Mouse (Mus musculus) gastrocnemius, postnatal 10 days (tissue): ENCODE data around the gene Pusl1. TPM values are rescaled to one million over a fixed set of nuclear protein-coding genes. Genes with fewer than 3 reads are reported as not detected.
A peak's percentile ranks its signal among the peaks of the same experiment; 100 is the strongest.

Source experiments
- DNase-seq: peaks from one replicate; pipeline ENCODE4 v3.0.0; 2021; ENCODE audit warnings: mixed read lengths
- long read RNA-seq, 2 experiments: library from polyadenylated mRNA; stranded (forward); transcript quantifications; one replicate each; pipeline ENCODE4 v2.0.0; 2021
- total RNA-seq, 2 experiments: library from RNA; stranded (reverse); gene quantifications; 2 replicates each; pipeline ENCODE4 v1.2.3; 2021

Pusl1 gene
- total RNA-seq, result 10 to 100 TPM; 16.9 to 23.6 TPM
- long read RNA-seq, experiment 1, transcript Pusl1-201 (8 exons, 1,243 nt), result major isoform, 7 of 28 reads
- long read RNA-seq, experiment 1, partial matches to known transcripts, result 6 of 28 reads
- long read RNA-seq, experiment 1, other reads (novel, unspliced or antisense), result 13 of 28 reads
- long read RNA-seq, experiment 2, partial matches to known transcripts, result 2 of 13 reads
- long read RNA-seq, experiment 2, other reads (novel, unspliced or antisense), result 8 of 13 reads

DNA sequence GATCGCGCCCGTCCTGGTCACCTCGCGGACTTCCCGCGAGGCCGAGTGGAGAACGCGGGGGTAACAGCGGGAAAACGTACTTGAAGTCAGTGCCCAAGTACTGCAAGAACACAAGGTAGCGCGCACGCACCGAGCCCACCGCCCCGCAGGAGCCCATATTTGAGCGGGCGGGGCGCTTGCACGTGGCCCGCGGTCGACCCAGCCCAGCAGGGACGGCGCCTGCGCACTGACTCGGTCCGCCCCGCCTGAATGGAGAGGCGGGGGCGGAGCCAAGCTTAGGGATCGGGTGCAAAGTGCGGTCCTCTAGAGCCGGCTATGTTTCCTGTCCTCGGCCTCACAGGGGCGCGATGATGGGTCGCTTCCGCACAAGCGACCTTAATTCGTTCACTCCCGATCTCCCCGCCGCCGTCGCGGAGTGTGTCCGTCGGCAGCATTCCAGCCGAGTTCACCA lies at the start of gene Pusl1, which contains the start of gene Acap3:
TSS of gene Pusl1 (minus strand) at position 231 of the 451 bp plus-strand sequence.
TSS of gene Acap3 (plus strand) at position 272 of the 451 bp plus-strand sequence.
- peak; percentile 99 for DNase-seq

DNA sequence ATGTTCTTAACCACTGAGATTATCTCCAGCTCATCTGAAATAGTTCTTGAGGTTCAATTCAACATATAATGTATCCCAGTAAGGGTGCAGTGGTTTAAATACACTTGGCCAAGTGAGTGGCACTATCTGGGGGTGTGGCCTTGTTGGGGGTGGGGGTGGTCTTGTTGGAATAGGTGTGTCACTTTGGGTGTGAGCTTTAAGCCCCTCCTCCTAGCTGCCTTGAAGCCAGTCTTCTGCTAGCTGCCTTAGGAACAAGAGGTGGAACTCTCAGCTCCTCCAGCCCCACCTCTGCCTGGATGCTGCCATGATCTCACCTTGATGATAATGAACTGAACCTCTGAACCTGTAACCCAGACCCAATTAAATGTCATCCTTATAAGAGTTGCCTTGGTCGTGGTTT lies 40.5 kb upstream of the Pusl1 start:
- DNase-seq, result no peak

DNA sequence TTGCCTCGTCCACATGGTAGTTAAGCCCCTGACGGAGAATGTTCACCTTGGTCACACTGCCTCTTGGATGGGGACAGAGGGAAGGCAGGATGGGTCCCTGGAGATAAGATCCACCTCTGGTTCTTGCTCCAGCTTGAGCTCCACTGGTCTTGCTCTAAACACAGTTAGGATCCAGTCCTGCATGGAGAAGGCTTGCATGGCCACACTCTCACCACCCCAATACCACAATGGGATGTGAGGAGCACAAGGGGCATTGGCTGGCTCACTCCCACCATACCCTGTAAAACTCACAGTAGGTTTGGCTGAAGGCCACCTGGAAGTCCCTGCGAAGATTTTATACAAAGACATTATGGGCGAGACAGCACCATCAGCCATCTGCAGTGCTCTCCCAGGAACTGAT lies 17.2 kb upstream of the Pusl1 start:
- DNase-seq, result no peak

DNA sequence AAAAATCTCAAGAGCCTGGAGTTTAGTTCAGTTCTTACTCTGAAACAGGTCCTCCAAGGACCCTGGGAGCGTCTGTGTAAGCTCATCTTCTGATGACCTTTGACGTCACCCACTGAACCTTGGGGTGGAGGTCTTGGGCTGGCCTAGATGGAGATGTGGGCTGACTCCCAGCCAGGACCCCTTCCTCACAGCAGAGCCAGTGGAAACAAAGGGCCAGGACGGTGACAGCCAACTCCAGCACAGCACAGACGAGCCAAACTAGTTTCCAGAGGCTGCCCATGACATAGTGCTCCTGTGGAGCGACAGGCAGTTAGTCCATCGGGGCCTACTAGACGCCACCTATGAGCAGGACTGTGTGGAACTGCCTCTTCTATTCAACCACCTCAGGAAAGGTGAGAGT lies 16.7 kb upstream of the Pusl1 start:
- peak; percentile 3 for DNase-seq

DNA sequence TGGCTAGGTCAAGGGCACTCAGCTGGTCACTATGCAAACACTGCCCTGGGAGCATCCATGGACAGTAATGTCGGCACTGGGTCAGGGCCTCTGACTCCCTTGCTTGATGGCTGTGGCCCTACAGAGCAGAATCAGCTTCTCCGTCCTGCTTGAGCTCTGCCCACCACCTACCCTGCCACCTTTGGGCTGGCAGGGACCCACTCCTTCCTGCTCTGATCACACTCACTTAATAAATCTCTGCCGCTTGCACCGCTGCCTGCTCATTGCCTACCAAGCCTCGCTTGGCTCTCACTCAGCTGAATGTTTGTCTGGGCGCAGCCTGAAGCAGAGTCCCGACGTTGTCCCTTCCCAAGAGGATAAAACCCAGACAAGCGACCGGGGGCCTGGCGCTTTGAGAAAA lies 15.4 kb upstream of the Pusl1 start:
- peak; percentile 2 for DNase-seq

DNA sequence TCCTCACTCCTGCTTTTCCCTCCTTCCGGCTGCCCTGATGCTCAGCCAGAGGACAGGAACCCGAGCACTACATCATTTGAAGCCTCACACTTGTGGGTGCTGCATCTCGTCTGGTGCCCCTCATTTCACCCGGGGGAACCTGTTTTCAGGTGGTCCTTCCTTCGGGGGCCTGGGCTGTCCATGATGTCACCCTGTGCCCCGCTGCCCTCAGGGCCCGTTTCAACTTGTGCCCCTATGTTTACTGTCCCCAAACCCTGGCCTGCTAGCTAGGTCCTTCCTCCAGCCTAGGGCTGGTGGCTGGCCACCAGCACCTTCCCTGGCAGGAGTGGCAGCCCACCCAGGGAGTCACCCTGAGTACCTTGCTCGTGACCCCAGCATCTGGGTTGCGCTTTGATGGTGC lies 14.5 kb upstream of the Pusl1 start:
- no peak for DNase-seq

DNA sequence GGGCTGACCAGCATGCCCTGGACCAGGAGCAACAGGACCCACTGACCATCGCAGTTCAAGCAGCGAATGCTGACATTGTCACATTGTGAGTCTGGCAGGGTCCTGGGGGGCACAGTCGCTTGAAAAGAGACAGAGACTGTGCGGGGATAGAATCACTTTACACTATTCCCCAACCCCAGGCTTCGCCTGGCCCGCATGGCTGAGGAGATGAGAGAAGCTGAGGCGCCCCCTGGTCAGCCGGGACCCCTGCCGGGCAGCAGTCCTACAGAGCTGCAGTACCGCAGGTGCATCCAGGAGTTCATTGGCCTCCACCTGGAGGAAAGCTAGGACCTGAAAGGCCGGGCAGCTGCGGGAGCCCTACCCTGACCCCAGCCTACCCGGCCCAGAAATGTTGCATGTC lies 14.1 kb upstream of the Pusl1 start:
- DNase-seq, result peak; percentile 6

DNA sequence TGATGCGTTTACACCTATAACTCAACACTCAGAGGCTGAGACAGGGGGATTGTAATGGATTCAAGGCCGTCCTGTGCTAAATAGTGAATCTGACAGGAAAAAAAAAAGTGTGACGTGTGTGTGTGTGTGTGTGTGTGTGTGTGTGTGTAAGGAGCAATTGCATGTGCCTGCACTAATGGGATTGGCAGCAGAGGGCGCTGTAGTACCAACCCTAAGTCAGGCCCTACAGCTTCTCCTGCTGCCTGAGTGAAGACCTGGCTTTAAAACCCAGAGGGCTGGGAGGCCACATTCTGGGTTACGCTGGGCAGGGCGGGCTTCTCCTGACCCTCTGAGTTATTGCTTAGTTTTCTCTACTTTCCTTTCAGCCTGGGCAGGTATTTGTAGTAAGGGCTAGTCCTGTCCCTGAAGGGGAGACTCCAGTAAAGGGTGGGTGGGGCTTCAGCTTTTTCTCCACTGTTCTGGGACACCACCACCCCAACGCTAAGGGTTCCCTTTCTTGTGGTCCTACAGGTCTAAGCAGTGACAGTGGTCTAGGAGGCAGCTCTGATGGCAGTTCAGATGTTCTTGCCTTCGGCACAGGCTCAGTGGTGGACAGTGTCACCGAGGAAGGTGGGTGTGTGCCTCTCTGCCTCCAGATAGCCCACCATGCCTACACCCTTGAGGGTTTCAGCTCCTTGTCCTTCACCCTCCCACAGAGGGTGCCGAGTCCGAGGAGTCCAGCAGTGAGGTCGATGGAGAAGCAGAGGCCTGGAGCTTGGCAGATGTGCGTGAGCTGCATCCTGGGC lies 12.9 kb upstream of the Pusl1 start:
- DNase-seq, result peak; percentile 28

DNA sequence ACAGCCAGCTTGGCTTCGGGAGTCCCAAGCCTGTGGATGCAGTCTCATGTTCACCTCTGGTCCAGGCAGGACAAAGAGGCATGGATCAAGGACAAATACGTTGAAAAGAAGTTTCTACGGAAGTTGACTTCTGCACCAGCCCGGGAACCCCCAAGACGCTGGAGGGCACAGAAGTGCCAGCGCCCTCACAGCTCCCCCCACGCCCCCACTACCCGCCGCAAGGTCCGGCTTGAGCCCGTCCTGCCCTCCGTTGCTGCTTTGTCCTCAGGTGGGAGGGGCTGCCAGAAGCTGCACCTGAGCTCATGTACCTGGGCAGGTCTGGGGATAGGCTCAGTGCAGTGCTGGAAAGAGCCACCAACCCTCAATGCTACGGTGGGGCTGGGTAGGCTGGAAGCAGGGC lies 11.7 kb upstream of the Pusl1 start:
- DNase-seq, result peak; percentile 4

DNA sequence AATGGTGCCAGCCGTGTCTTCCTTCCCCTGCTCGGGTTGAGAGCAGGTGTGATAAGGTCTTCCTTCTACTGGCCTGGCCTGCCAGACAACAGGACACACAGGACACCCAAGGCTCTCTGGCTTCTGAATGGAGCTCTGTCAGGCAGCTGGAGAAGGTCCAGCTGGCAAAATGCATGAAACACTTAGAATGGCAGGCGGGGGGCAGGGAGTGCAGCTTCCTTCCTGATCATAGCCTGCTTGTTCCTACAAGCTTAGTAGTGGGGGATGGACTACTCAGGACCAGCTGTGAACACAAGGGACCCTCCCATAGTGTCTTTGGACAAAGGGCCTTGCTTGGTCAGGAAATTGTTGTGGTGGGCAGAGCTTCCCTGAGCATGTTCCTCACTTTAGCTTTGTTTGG lies 9.6 kb upstream of the Pusl1 start:
- DNase-seq, result no peak

DNA sequence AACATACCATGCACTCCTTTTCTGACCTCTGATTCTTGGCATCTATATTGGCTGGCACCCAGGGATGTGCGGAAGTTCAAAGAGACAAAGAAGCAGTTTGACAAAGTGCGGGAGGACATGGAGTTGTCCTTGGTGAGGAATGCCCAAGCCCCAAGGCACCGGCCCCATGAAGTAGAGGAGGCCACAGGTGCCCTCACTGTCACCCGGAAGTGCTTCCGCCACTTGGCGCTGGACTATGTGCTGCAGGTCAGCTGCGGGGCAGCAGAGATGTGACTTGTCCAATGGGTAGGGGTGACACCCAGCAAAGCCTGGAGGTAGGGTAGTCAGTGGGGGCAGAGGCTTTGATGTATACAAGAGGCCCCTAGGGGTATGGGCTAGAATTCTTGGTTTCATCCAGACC lies 7.8 kb upstream of the Pusl1 start:
- no peak for DNase-seq

DNA sequence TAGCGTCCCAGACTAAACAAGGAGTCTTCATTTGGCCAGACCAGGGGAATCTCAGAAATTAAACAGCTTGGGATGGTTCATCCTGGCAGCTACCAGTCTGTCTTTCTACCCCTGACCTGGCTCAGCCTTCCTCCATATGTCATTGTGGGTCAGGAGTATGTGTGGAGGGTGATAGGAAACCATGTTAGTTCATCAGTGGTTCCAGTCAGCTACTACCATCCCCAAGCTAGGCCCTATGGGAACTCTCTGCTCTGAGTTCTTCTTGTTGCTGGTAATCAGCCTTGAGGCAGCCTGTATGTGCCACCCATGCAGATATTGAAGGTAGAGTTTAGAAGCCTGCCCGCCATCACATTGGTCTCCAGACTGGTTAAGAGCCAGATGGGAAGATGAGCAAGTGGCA lies 6.7 kb upstream of the Pusl1 start:
- DNase-seq, result no peak

DNA sequence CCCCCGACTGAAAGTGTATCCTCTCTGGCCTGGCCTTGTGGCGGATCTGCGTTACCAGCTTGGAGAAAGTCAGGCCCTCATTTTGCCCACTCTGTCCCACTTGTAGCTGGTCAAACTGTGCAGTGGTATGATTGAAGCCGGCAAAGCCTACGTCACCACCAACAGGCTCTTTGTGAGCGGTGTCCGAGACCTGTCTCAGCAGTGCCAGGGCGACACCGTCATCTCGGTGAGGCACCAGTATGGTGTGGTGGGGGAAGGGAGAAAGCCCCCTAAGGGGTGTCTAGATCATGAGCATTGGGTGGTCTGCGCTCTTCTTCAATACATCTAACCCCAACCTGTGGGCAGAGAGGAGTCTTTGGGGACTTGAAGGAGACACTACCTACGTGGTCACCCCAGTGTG lies 4.9 kb upstream of the Pusl1 start:
- DNase-seq, result no peak

DNA sequence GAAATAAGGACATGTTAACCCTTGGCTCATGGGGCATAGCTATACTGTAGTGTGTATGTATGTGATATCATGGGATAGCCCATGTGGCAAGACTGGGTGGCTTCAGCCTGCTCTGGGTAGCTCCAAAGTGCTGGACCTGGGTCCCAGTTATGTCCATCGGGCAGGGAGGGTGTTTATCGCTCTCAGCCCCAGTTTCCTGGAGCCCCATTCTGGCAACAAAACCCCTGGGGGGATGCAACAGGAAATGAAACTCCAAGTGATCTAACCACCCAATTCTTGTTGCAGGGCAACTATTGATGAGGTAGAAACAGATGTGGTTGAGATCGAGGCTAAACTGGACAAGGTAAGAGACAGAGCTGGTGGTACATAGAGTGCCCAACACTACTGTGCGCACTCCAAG lies 4.2 kb upstream of the Pusl1 start:
- no peak for DNase-seq

DNA sequence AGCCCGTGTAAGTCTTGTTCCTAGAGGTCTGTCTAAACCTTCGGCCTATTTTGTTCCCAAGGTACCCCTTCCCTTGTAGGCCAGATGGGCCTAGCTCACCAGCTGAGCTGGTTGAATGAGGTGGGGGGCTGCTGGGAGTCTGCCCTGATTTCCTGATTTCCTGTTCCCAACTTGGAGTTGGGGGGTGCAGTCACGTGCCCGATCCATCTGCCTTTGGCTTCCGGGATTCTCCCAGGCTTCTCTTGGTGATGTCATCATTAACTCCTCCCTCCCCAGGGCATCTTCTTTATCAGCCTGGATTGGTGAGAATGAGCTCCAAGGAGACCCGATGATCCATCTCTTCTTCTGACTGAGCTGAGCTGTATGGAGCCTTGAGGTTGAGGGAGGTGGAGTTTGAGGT lies 3.6 kb upstream of the Pusl1 start:
- DNase-seq, result peak; percentile 62

DNA sequence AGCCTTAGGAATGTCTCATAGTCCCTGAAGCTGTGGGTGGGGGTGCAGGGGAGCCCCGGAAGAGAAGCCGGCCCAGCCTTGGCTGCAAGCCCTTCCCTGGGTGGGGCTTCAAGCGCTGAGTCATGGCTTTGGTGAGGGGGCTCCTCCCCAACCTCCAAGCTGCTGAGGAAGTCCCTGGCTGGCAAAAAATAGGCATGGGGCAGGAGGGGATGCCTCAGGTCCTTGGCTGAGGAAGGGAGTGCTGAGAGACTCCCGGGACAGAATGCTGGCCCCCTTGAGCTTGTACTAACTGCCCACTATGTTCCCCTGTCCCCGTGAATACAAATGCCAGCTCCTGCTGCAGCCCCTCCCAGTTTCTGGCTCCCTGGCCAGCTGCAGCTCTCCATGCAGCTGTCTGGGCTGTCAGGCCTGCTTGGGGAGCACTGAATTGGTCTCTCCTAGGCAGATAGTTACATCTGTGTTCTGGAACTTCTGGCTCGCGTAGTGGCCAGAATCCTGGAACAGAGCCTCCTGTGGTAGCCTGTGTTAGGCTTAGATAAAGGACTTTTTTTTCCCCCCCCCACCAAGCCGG lies 2.8 kb upstream of the Pusl1 start:
- peak; percentile 77 for DNase-seq

DNA sequence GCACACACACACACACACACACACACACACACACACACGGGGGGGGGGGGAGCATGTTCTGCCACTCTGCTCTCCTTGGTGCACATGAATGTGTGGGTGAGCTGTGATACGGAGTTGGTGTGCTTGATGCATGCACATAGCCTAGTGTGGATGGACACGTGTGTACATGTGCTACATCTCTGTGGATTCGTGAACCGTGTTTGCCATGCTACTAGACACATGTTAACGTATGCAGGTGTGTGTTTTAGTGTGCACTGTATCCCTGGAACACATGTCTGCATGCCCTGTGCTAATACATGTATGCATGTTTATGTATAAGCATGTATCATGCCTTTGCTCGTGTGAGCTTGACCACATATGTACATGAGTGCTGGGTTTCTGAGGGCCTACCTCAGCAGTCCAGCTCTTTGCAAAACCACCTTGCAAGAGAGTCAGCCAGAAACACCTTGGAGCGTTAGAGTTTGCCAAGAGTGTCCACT lies 1.7 kb upstream of the Pusl1 start:
- DNase-seq, result no peak

DNA sequence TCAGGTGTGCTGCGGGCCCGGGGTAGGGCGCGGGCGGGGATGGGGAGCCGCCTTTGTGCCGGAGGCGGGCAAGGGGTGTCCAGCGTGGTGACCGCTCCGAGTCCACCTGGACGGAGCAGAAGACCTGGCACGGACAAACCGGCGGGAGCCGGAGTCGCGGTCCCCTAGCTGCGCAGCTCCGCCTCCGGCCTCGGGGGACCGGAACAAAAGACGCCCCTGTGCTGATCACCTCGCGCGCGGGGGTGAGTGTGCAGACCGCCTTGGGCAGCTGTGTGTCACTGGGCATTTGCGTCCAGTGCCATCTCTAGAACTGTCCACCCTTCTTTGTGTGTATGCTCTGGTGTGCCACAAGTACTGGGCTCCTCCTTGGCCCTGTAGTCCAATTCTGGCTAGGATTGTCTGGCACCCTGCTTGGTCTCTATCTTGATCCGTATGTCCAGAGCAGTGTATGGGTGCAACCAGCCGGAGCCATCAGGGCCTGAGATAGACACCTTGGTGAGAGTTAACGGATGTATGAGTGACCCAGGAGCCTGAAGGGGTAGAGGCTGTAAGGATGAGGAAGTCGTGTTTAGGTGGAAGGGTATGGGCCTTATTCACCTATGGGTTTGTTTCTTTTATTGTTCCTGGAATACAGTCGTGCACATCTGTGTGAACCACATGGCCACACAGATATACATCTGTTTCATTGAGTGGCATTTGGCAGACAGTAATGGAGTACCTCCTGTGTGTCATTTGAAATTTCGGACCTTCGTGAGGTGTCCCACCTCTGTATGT lies 1.0 kb upstream of the Pusl1 start:
- no peak for DNase-seq

DNA sequence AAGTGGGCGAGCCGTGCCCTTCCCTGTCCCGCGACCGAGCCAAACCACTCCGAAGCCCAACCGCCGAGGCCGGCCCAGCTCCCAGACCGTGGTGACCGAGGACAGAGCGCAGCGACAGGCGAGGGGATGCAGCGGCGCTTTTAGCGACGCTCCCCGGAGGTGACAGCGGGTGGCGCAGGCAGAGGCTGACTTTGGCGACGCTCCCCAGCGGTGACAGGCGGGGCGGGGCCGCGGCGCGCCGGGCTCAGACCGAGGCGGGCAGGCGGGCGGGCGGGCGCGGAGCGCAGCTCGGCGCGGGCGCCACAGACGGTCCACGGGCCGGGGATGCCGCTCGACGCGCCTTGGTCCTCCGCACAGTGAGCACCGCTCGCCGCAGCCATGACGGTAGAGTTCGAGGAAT lies 436 bp upstream of the Pusl1 start:
- DNase-seq, result peak; percentile 90

DNA sequence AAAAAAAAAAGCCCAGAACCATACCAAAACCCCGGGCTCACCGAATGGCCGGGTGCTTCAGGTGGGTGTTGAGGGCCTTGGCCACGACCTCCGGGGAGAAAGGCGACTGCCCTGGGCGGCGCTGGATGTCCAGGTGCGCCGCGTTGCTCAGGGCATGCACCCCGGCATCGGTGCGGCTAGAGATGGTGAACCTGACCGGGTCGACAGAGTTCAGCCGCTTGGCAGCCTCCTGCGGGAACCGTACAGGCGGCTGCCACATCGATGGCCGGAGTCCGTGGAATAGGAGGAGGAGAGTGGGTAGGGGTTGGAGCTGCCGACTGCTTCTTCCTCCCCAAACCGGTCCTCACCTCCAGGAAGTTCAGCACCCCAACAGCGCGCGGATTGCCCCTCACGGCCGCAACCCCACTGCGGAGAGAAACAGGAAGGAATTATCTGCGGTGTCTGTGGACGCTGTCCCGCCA lies 540 bp downstream of the Pusl1 start:
- DNase-seq, result peak; percentile 31

DNA sequence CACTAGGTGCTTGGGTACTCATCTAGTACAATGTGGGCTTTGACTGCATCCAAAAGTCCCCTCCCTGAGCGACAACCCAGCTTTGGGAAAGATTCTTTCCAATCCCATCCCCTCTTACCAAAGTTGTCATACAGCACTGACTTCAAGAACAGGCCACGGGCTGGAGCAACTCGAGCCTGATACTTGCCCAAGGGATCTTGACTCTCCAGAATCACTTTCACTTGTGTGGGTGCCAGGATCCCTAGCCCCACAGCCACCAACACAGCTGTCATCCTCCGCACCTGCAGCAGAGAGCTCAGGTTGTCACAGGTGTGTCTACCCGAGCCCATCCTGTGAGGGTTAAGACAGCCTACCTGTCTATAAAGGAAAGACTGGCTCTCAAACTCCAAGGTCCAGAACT lies 2.3 kb downstream of the Pusl1 start:
- DNase-seq, result no peak

DNA sequence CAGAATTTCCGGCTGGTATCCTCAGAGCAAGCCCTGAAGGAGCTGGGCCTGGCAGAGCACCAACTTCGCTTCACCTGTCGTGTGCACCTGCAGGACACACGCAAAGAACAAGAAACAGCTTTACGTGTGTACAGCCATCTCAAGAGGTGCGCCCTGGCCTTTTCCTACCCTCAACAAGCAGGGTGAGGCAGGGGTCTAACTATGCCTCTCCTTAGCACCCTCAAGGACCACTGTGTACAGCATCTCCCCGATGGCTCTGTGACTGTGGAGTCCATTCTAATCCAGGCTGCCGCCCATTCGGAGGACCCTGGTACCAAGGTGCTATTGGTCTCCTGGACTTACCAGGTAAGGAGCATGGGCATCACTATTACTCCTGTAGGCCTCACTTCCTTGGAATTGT lies 3.4 kb downstream of the Pusl1 start:
- no peak for DNase-seq

DNA sequence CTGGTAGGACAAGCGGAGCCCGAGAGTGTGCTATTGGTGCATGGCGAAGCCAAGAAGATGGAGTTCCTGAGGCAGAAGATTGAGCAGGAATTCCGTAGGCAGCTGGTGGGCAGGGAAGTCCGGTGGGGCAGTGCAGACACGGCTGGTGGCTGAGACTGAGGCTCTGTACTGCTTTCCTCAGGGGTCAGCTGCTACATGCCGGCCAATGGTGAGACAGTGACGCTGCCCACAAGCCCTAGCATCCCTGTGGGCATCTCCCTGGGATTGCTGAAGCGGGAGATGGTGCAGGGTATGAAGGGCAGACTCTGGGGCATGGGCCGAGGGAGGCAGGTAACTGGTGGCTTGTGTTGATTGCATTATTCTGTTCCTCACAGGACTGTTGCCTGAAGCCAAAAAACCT lies 3.9 kb downstream of the Pusl1 start:
- DNase-seq, result no peak
